ENCODE assay signal across 12 mouse cellular contexts in genomic region chr8:111445558-111445957, GRCm38 (mm10). TPM values are rescaled to one million over a fixed set of nuclear protein-coding genes. Genes with fewer than 3 reads are reported as not detected.
A peak's percentile ranks its signal among the peaks of the same experiment; 100 is the strongest.
DNase-seq lines count a peak whose midpoint lies in the region; ATAC-seq and TF ChIP-seq lines count a peak whose summit lies in the region.
"Had no signal": no experiment of that assay in that cellular context is flagged by ENCODE, and none has a peak within 500 bp of the region (broad histone marks: within the 10 kb centered on the region; RNA-seq: fewer than 3 reads in every experiment).

No protein-coding gene starts in this region.

- DNase-seq in WW6 (ENCODE audit: low read depth, low spot score) (peak; percentile 20), adipocyte (ENCODE audit: low spot score) (no peak)
- DNase-seq in heart, postnatal 10 days, result peak; percentile 45
- DNase-seq in cerebellum, adult 8-10 months, result no peak
- DNase-seq in gastrocnemius, adult 18-20 months (ENCODE audit: low spot score), result no peak
- DNase-seq: thymus, postnatal 14 days had no signal

- no peaks in the 10 kb centered on the region for H3K9me3 ChIP-seq in ES-Bruce4 (replicated peaks; ENCODE audit: control insufficient read depth, insufficient read depth, low read length, poor library complexity, severe bottlenecking)
- H3K9me3 ChIP-seq: embryonic facial prominence, embryonic 10.5 days; hindbrain, embryonic 15.5 days; lung, embryonic 15.5 days had no signal

- TF ChIP-seq POLR2A in ES-Bruce4 (IDR thresholded peaks at IDR 0.05; ENCODE audit: insufficient read depth, low read length), result no peak

- H3K9ac ChIP-seq in ES-Bruce4 (ENCODE audit: low read depth, poor library complexity, severe bottlenecking), result no peak overlapping the region
- H3K9ac ChIP-seq: hindbrain, embryonic 15.5 days; lung, embryonic 15.5 days had no signal

- H3K4me1 ChIP-seq in ES-Bruce4 (ENCODE audit: control insufficient read depth, insufficient read depth, low read length), result no peaks in the 10 kb centered on the region
- H3K4me1 ChIP-seq: hindbrain, embryonic 15.5 days; lung, embryonic 15.5 days had no signal

- peak overlapping the region; percentile 34 for H3K4me3 ChIP-seq in ES-Bruce4 (ENCODE audit: low read depth, low read length)
- H3K4me3 ChIP-seq: embryonic facial prominence, embryonic 10.5 days; hindbrain, embryonic 15.5 days; lung, embryonic 15.5 days had no signal

- intact Hi-C loops in heart, postnatal 10 days (cut with DNase I), result no loop called here

- peak; percentile 45; the same call in 1 of the 2 replicates for ATAC-seq in megakaryocyte, adult 5-6 weeks (ENCODE audit: poor library complexity, severe bottlenecking)

- no peak for TF ChIP-seq EP300 in ES-Bruce4 (IDR thresholded peaks at IDR 0.05; ENCODE audit: insufficient read depth, low read depth, low read length)

- no peak for TF ChIP-seq CTCF in ES-Bruce4 (IDR thresholded peaks at IDR 0.05; ENCODE audit: low read depth, low read length)

- H3K27me3 ChIP-seq in ES-Bruce4 (ENCODE audit: control insufficient read depth, insufficient read depth, low read length, poor library complexity, severe bottlenecking), result no peaks in the 10 kb centered on the region
- H3K27me3 ChIP-seq: hindbrain, embryonic 15.5 days; lung, embryonic 15.5 days had no signal

- no peak overlapping the region for H3K27ac ChIP-seq in ES-Bruce4 (ENCODE audit: insufficient read depth, low read length)
- H3K27ac ChIP-seq: embryonic facial prominence, embryonic 10.5 days; hindbrain, embryonic 15.5 days; lung, embryonic 15.5 days had no signal

- H3K36me3 ChIP-seq in ES-Bruce4 (ENCODE audit: control insufficient read depth, insufficient read depth, low read length, poor library complexity, severe bottlenecking), result peaks cover 6% of the 10 kb centered on the region; the same call in 1 of the 2 replicates

RNA-seq across cellular contexts. Expression of gene Fa2h, which starts 51.9 kb away (rescaled TPM):
- polyA plus RNA-seq in ES-Bruce4 (2011; ENCODE audit: insufficient read depth, insufficient read length, low read depth, missing spikeins), result 0.35 and 0.69 TPM in 2 replicates
- total RNA-seq in heart, postnatal 10 days (2021), result under 1 TPM; 0.22 to 0.31 TPM
- not detected in 2 replicates for total RNA-seq in megakaryocyte, adult 5-6 weeks (2015)
- total RNA-seq in megakaryocyte, adult 5-6 weeks (2017), result not detected in 2 replicates
- total RNA-seq in gastrocnemius, adult 18-20 months (2021), result under 1 TPM; 0.66 to 0.88 TPM
- total RNA-seq: monocyte, adult 5-6 weeks had no signal
- polyA plus RNA-seq: embryonic facial prominence, embryonic 10.5 days had no signal

Comparison
In these comparisons a context has a peak if more than half of its experiments do, and no peak if none do; other contexts are left out.
1. DNase-seq: peak in WW6 (single experiment) and heart, postnatal 10 days (2 of 2); none in adipocyte (single experiment), cerebellum, adult 8-10 months (single experiment) and gastrocnemius, adult 18-20 months (single experiment).